Mouse (Mus musculus) lung, adult 2 months (tissue): ENCODE data around the gene Tap2. TPM values are rescaled to one million over a fixed set of nuclear protein-coding genes. Genes with fewer than 3 reads are reported as not detected.
A peak's percentile ranks its signal among the peaks of the same experiment; 100 is the strongest.

Experiments
- DNase-seq: peaks from one replicate; pipeline ENCODE4 v3.0.0; 2022
- H3K4me1 ChIP-seq: fragments of 200-500 bp; 2 replicates; pipeline ENCODE4 v1.6.1; 2011; ENCODE audit warnings: low read length; ENCODE audit not compliant: control insufficient read depth, insufficient read depth
- H3K4me3 ChIP-seq: fragments of 200-500 bp; replicated peaks from 2 replicates; pipeline ENCODE3; 2011; ENCODE audit warnings: low read depth, mild to moderate bottlenecking, control low read depth, low read length; ENCODE audit errors: extremely low read depth
- CTCF ChIP-seq: fragments of 200-500 bp; IDR thresholded peaks from 2 replicates; pipeline ENCODE4 v1.5.1; 2011; ENCODE audit warnings: mild to moderate bottlenecking, low read length, control low read depth; ENCODE audit not compliant: insufficient read depth
- POLR2A ChIP-seq: fragments of 200-500 bp; IDR thresholded peaks from 2 replicates; pipeline ENCODE4 v1.6.1; 2011; ENCODE audit warnings: low read depth, mild to moderate bottlenecking, control low read depth, low read length, borderline replicate concordance; ENCODE audit errors: extremely low read depth
- WGBS: fragments of 180-500 bp; shearing (Covaris S2); methylation state at CpG from one replicate; pipeline ENCODE4 v1.1.7; 2018; 5-methylcytosine and 5-hydroxymethylcytosine counted together
- polyA plus RNA-seq: library from polyadenylated mRNA; depleted of rRNA; stranded (reverse); fragments of >200 nt; gene quantifications from 2 replicates; pipeline ENCODE4 v1.2.3, GENCODE M21; 2012

Gene Tap2
- polyA plus RNA-seq, 1 experiment = 68.8 TPM

DNA sequence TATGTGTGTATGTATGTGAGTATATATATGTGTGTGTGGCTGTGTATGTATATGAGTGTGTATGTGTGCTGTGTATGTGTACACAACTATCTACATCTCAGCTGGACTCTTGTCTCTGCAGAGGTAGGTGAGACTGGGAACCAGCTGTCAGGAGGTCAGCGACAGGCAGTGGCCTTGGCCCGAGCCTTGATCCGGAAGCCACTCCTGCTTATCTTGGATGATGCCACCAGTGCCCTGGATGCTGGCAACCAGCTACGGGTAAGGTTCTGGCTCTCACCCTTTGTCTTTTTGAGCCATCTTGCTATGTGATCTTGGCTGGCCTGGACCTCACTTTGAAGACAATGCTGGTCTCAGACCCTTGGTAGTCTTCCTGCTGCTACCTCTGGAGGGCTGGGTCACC is 8.6 kb upstream of the Tap2 start:
- TF ChIP-seq POLR2A (no peak), CTCF (no peak)
- Histone ChIP-seq H3K4me3 (no peak overlapping the region), H3K4me1 (peaks cover 3% of the 10 kb centered on the region)
- DNase-seq = no peak
- WGBS = 83% methylated on average over 4 of the region's 4 CpGs

DNA sequence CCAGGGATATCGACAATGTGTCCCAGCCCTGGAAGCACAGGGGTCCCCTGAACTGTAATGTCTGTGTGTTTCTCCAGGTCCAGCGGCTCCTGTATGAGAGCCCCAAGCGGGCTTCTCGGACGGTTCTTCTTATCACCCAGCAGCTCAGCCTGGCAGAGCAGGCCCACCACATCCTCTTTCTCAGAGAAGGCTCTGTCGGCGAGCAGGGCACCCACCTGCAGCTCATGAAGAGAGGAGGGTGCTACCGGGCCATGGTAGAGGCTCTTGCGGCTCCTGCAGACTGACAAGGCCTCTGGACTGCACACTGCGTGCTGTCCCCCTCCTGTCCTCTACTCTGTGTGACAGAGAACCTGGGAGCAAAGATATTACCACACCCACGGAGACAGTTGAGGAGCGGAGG is 6.8 kb upstream of the Tap2 start:
- no peak overlapping the region for H3K4me3 ChIP-seq
- 70% methylated on average over 12 of the region's 12 CpGs for WGBS
- DNase-seq = no peak

DNA sequence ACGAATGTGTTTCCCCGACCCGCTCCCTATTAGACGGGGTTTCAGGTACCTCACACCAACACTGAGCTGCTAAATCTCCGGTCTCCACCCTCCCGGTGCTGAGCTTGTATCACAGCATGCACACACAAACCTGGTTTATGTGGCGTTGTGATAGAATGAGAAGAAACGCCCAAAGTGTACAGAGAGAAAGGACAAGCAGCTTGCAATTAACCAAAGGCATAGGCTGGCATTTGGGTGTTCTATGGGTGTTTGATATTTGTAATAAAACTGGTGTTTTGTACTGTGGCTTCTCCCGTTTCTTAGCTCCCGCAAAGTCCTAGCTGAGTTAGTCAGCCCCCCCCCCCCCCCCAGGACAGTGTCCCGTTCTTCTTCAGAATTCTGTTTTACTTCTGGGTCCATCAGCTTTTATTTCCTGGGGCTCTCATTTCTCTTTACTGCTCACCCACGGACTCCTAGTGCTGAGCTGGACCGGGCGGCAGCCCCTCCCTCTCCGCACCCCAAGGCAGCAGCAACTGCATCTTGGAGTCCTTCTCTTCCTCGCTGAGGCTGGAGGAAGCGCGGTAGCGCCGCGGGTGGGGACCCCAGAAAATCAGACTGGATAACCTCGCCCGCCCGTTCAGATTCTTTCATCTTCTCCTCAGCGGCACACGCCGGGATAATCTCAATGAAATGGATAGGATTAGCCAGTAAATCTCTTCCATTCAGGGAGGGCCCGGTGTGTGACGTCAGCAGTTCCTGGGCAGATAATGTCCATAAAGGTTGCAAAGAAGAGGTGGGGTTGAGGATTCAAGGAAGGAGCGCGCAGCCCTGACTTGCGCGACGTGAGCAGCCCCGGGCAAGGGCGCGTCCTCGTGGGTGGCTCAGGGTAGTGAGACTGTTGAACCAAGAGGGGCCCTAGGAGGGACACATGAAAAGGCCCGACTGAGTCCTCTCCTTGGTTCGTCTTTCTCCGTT is 6.1 kb upstream of the Tap2 start, which contains the start of gene Psmb8:
Psmb8 (plus strand) TSS at position 781 of the 954 bp plus-strand sequence.
- TF ChIP-seq CTCF (no peak), POLR2A (peak; percentile 64; the same call in 1 of the 2 replicates)

More for the DNA sequence above, 6.8 kb upstream of the Tap2 start:
- no peak for TF ChIP-seq CTCF
- no peak for TF ChIP-seq POLR2A
- peaks cover 3% of the 10 kb centered on the region for H3K4me1 ChIP-seq

DNA sequence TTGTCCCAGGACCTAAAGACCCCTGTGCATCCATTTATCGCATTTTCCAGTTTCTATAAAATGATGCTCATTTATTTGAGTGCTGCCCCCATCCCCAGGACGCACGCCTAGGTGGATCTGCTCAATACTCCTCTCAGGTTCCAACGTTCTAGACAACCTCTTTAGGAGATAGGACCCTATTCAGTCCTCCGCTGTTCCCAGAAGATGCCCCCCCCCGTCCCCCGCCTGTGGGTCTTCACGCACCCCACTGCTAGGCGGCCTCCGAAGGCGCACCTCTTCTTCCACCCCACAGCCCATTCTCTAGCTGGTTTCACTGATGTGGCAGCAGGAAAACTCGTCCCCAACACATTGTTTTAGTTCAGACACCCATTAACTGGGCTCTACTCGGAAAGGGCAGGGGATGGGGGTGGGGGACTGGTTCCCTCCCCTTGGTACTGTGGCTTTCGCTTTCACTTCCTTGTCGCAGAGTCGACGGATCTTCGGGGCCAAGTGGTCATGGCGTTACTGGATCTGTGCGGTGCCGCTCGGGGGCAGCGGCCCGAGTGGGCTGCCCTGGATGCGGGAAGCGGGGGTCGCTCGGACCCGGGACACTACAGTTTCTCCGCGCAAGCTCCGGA is 5.3 kb upstream of the Tap2 start:
- peak overlapping the region; percentile 90 for H3K4me3 ChIP-seq

More for the DNA sequence above, 6.1 kb upstream of the Tap2 start, which contains the start of gene Psmb8:
- Histone ChIP-seq H3K4me3 (peak within 1 kb of the TSS; percentile 90), H3K4me1 (peaks cover 3% of the 10 kb centered on the region)
- WGBS = 14% methylated on average over 41 of the region's 41 CpGs
- peak; percentile 91 for DNase-seq

DNA sequence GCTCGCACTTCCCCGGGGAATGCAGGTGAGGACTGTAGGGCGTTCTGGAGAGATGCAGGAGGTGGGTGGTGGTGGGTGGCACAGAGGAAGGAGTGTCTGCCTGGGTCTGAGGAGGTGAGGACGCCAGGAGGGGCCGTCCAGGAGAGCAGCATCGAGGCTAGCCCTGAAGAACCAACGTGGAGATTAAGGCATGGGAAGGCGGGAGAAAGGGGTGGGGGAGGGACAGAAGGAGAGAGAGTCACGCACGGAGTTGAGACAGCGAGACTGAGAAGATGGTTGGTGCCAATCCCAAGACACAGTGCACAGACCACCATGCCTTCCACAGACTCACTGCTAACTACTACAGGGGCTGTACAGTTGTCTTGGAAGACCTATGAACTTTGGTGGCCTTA is 4.8 kb upstream of the Tap2 start:
- TF ChIP-seq POLR2A (no peak), CTCF (no peak)
- Histone ChIP-seq H3K4me1 (peaks cover 3% of the 10 kb centered on the region), H3K4me3 (peak overlapping the region; percentile 90)
- WGBS = 8% methylated on average over 11 of the region's 11 CpGs
- no peak for DNase-seq

More for the DNA sequence above, 5.3 kb upstream of the Tap2 start:
- WGBS = under 1% methylated on average over 32 of the region's 32 CpGs
- TF ChIP-seq POLR2A (peak; percentile 92; the same call in 1 of the 2 replicates), CTCF (no peak)
- H3K4me1 ChIP-seq = peaks cover 3% of the 10 kb centered on the region
- peak; percentile 68 for DNase-seq

DNA sequence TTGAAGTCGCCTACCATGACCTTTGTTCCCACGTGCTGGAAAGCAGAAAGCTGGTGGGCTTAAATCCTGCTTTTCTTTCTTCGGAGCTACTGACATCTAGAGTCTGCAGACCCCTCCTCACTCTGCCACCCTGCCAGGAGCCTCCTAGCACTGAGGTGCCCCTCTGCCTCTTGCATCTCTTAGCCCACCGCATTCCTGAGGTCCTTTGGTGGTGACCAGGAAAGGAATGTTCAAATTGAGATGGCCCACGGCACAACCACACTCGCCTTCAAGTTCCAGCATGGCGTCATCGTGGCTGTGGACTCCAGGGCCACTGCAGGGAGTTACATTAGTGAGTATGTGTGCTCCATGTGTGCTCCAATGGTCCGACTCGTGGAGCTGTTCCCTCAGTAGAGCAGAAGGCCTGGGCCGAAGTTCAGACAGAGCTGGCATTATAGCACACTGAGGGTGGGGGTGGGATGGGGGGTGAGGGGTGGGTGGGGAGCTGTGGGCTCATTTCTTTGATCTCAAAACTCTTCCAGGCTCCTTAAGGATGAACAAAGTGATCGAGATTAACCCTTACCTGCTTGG is 4.2 kb upstream of the Tap2 start:
- 64% methylated on average over 12 of the region's 12 CpGs for WGBS
- TF ChIP-seq CTCF = no peak
- TF ChIP-seq POLR2A = no peak
- no peak for DNase-seq
- H3K4me3 ChIP-seq = peak overlapping the region; percentile 90
- H3K4me1 ChIP-seq = peaks cover 6% of the 10 kb centered on the region

DNA sequence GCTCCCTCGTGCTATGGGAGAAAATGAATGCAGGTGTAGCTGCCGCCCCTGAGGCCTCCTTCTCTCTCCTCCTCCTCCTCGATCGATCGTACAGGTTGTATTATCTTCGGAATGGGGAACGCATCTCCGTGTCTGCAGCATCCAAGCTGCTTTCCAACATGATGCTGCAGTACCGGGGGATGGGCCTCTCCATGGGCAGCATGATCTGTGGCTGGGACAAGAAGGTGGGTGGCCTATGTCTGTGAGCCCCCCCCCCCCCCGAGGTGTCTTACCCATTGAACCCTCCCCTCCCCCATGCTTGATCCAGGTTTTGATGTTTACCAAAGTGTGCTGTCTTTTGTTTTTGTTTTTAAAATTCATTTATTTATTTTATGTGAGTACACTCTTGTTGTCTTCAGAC is 3.3 kb upstream of the Tap2 start:
- TF ChIP-seq CTCF (no peak), POLR2A (no peak)
- peaks cover 6% of the 10 kb centered on the region for H3K4me1 ChIP-seq
- DNase-seq = no peak
- H3K4me3 ChIP-seq = peak overlapping the region; percentile 12
- 81% methylated on average over 10 of the region's 10 CpGs for WGBS

DNA sequence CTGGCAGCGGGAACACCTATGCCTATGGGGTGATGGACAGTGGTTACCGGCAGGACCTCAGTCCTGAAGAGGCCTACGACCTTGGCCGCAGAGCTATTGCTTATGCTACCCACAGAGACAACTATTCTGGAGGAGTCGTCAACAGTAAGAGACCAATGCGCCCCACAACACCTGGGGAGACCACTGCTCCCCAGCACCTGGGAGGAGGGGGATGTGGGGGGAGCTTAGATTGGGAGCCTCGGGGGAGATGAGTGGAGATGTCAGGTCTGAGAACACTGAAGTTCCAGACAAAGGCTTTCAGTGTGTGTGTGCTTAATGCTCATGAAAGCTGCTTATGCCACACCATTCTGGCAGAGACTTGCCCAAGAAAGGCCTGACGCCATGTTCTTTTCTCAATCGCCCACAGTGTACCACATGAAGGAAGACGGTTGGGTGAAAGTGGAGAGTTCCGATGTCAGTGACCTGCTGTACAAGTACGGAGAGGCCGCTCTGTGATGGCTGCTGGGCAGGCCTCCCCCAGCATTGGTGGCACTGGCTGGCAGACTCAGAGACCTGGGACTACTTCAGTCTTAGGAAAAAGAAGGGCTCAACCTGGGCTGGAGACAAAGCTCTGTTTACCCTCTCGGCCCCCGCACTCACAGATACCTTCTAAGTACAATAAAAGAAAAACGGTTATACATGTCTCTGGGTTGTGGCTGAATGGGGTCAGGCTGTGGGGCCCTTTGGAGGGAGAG is 2.4 kb upstream of the Tap2 start:
- WGBS = 85% methylated on average over 16 of the region's 16 CpGs
- DNase-seq = no peak

More for the DNA sequence above, 2.4 kb upstream of the Tap2 start:
- Histone ChIP-seq H3K4me1 (peaks cover 10% of the 10 kb centered on the region), H3K4me3 (no peak overlapping the region)
- no peak for TF ChIP-seq CTCF
- no peak for TF ChIP-seq POLR2A
